9 mouse cellular contexts compared by ENCODE assay signal in the genomic region with DNA sequence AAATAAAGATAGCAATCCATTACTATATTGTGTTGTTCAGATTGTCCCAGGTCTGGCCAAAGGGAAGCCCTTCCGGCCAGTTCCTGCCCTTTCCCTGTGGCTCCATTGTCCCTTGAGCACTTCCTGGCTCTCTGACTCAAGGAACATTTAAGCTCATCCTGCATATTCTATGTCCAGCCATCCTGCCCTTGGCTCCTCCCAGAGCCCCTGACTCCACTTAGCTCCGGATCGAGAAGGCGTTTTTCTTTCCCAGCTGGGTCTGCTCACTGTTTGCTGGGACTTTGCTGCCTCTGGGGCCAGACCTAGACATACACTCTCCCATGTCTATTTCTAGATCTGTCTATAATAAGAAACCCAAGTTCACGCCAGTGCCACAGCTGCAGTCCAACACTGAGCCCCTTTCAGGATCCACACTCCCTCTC. TPM values are rescaled to one million over a fixed set of nuclear protein-coding genes. Genes with fewer than 3 reads are reported as not detected.
DNase-seq lines count a peak whose midpoint lies in the region; ATAC-seq and TF ChIP-seq lines count a peak whose summit lies in the region.
"Had no signal": no experiment of that assay in that cellular context is flagged by ENCODE, and none has a peak within 500 bp of the region (broad histone marks: within the 10 kb centered on the region; RNA-seq: fewer than 3 reads in every experiment).

No protein-coding gene starts in this region.

- H3K4me1 ChIP-seq in heart, adult 2 months (ENCODE audit: control insufficient read depth, insufficient read depth, low read length): peaks cover 12% of the 10 kb centered on the region
- peaks cover 19 to 23% of the 10 kb centered on the region in 2 experiments for H3K4me1 ChIP-seq in heart, embryonic 14.5 days (ENCODE audit: control insufficient read depth in 2 of 2, insufficient read depth in 2 of 2, low read length in 2 of 2)
- H3K4me1 ChIP-seq in limb, embryonic 14.5 days (ENCODE audit: control insufficient read depth, insufficient read depth, low read length): no peaks in the 10 kb centered on the region
- no peaks in the 10 kb centered on the region for H3K4me1 ChIP-seq in thymus, adult 2 months (replicated peaks; ENCODE audit: control insufficient read depth, insufficient read depth, low read length)

- ATAC-seq in heart, embryonic 14.5 days (ENCODE audit: insufficient number of reproducible peaks, insufficient read depth, low FRiP score, low read depth): peak; percentile 61
- ATAC-seq in limb, embryonic 14.5 days (ENCODE audit: low FRiP score, low read depth): 0 out of 2 replicates have a peak, but pooled peaks have one; percentile 41
- ATAC-seq in megakaryocyte-erythroid progenitor cell, adult 5-6 weeks (replicated peaks; ENCODE audit: low FRiP score, low TSS enrichment, poor library complexity, severe bottlenecking): no peak

- TF ChIP-seq CTCF in heart, adult 2 months (IDR thresholded peaks at IDR 0.05): no peak
- TF ChIP-seq CTCF in thymus, adult 2 months (IDR thresholded peaks at IDR 0.05; ENCODE audit: borderline replicate concordance, control insufficient read depth, extremely low read depth, insufficient read depth, low read length, poor library complexity): no peak

- H3K4me3 ChIP-seq in heart, adult 2 months: no peak overlapping the region
- H3K4me3 ChIP-seq in heart, embryonic 14.5 days (ENCODE audit: control insufficient read depth in 1 of 2, insufficient read depth in 1 of 2, low read depth in 1 of 2, low read length in 2 of 2): no peak overlapping the region
- no peak overlapping the region for H3K4me3 ChIP-seq in limb, embryonic 14.5 days (replicated peaks; ENCODE audit: low read length)
- H3K4me3 ChIP-seq in thymus, adult 2 months (ENCODE audit: control insufficient read depth, insufficient read depth, low read length): no peak overlapping the region
- H3K4me3 ChIP-seq: erythroblast, embryonic 14.5 days had no signal

- intact Hi-C loops in heart, adult 2 months (cut with DNase I): loop anchor here (2.0 kb wide), 1 partner anchor 94 kb away; no protein-coding TSS in a partner anchor

- 11% methylated on average over 5 of the region's 5 CpGs for WGBS in heart, adult 2 months
- WGBS in heart, embryonic 14.5 days: 9% methylated on average over 5 of the region's 5 CpGs
- 42% methylated on average over 5 of the region's 5 CpGs for WGBS in limb, embryonic 14.5 days
- 93% methylated on average over 5 of the region's 5 CpGs for WGBS in thymus, adult 2 months

- H3K27ac ChIP-seq in heart, adult 2 months: peak overlapping the region; percentile 78
- peak overlapping the region; percentile 83 to 85 for H3K27ac ChIP-seq in heart, embryonic 14.5 days (replicated peaks in 1 of 2; ENCODE audit: control insufficient read depth in 1 of 2, insufficient read depth in 1 of 2, low read depth in 2 of 2, low read length in 2 of 2)
- H3K27ac ChIP-seq in limb, embryonic 14.5 days (replicated peaks; ENCODE audit: low read depth, low read length): no peak overlapping the region
- no peak overlapping the region for H3K27ac ChIP-seq in thymus, adult 2 months (ENCODE audit: control insufficient read depth, insufficient read depth, low read length)

- no peaks in the 10 kb centered on the region for H3K36me3 ChIP-seq in heart, adult 2 months (ENCODE audit: control insufficient read depth, insufficient read depth, low read length)
- H3K36me3 ChIP-seq in heart, embryonic 14.5 days (ENCODE audit: control insufficient read depth, insufficient read depth, low read length): no peaks in the 10 kb centered on the region
- no peaks in the 10 kb centered on the region for H3K36me3 ChIP-seq in limb, embryonic 14.5 days (ENCODE audit: control insufficient read depth, insufficient read depth, low read length)
- no peaks in the 10 kb centered on the region for H3K36me3 ChIP-seq in thymus, adult 2 months (ENCODE audit: control insufficient read depth, insufficient read depth, low read length)

- peak; percentile 67 for TF ChIP-seq EP300 in heart, adult 2 months (IDR thresholded peaks at IDR 0.05; ENCODE audit: insufficient read depth, low read depth, low read length)

- peak in 1 of 2 experiments; percentile 50 for DNase-seq in heart, adult 2 months
- no peak for DNase-seq in heart, adult 8-10 months (ENCODE audit: low spot score)
- DNase-seq in MN1 (ENCODE audit: low spot score): peak; percentile 46
- DNase-seq in limb, embryonic 14.5 days (ENCODE audit: low spot score): no peak
- no peak for DNase-seq in retina, postnatal 1 day
- no peak for DNase-seq in thymus, adult 2 months

- no peaks in the 10 kb centered on the region for H3K79me2 ChIP-seq in heart, adult 2 months (replicated peaks; ENCODE audit: control insufficient read depth, insufficient read depth, low read length)

- no peaks in the 10 kb centered on the region for H3K9me3 ChIP-seq in heart, embryonic 14.5 days (ENCODE audit: control insufficient read depth, low read length)
- H3K9me3 ChIP-seq in limb, embryonic 14.5 days (ENCODE audit: control insufficient read depth, low read length): no peaks in the 10 kb centered on the region

- peak overlapping the region; percentile 6 for H3K4me2 ChIP-seq in heart, embryonic 14.5 days (ENCODE audit: low read length)
- no peak overlapping the region for H3K4me2 ChIP-seq in limb, embryonic 14.5 days (replicated peaks; ENCODE audit: low read depth, low read length, severe bottlenecking)

- 0 out of 2 replicates have a peak, but pooled peaks have one; percentile 21 for TF ChIP-seq POLR2A in heart, adult 2 months (IDR thresholded peaks at IDR 0.05; ENCODE audit: insufficient read depth, low read depth, low read length)
- TF ChIP-seq POLR2A in limb, embryonic 14.5 days (IDR thresholded peaks at IDR 0.05; ENCODE audit: borderline replicate concordance, extremely low read depth, insufficient read depth, insufficient read length): no peak
- no peak for TF ChIP-seq POLR2A in thymus, adult 2 months (IDR thresholded peaks at IDR 0.05; ENCODE audit: control insufficient read depth, extremely low read depth, insufficient read depth, low read length, poor library complexity)

- H3K9ac ChIP-seq in heart, adult 2 months (ENCODE audit: low read depth, low read length): peak overlapping the region; percentile 50; the same call in 1 of the 2 replicates
- H3K9ac ChIP-seq in heart, embryonic 14.5 days (ENCODE audit: low read length): peak overlapping the region; percentile 47
- H3K9ac ChIP-seq in limb, embryonic 14.5 days (ENCODE audit: low read depth, low read length, severe bottlenecking): no peak overlapping the region

- no peaks in the 10 kb centered on the region for H3K27me3 ChIP-seq in heart, adult 2 months (ENCODE audit: control insufficient read depth, insufficient read depth, low read length)
- no peaks in the 10 kb centered on the region for H3K27me3 ChIP-seq in heart, embryonic 14.5 days (ENCODE audit: control insufficient read depth, insufficient read depth, low read length)
- no peaks in the 10 kb centered on the region for H3K27me3 ChIP-seq in limb, embryonic 14.5 days (ENCODE audit: control insufficient read depth, insufficient read depth, low read length)
- H3K27me3 ChIP-seq in thymus, adult 2 months (ENCODE audit: control insufficient read depth, insufficient read depth, low read length): no peaks in the 10 kb centered on the region

RNA-seq across cellular contexts. Expression of gene Bahcc1, which starts 26.1 kb away (rescaled TPM):
- 1 to 10 TPM; 5.4 to 9.7 TPM for total RNA-seq in heart, adult 2 months (2021)
- 5.9 and 6.4 TPM in 2 replicates for polyA plus RNA-seq in heart, adult 2 months (2012; rRNA removed)
- total RNA-seq in heart, adult 8-10 months (2022): 10 to 100 TPM in 2 of 4 experiments, 1 to 10 TPM in 2; 6.2 to 12.6 (median 9.3) TPM
- 8.8 and 9.1 TPM in 2 replicates for polyA plus RNA-seq in heart, embryonic 14.5 days (2014; fragmentation: Nextera tagmentation; extraction: Ambion mirVana)
- 22.9 and 28.3 TPM in 2 replicates for polyA plus RNA-seq in limb, embryonic 14.5 days (2012; rRNA removed)
- 14.0 and 14.9 TPM in 2 replicates for polyA plus RNA-seq in limb, embryonic 14.5 days (2014; fragmentation: Nextera tagmentation; extraction: Ambion mirVana)
- total RNA-seq in megakaryocyte-erythroid progenitor cell, adult 5-6 weeks (2014; fragmentation: Nextera tagmentation): 25.6 and 30.1 TPM in 2 replicates
- total RNA-seq in megakaryocyte-erythroid progenitor cell, adult 5-6 weeks (2017): 6.7 and 7.0 TPM in 2 replicates
- polyA plus RNA-seq in thymus, adult 2 months (2012; rRNA removed): 11.0 and 15.1 TPM in 2 replicates

RNA-seq across cellular contexts. Expression of gene Slc38a10, which starts 55.5 kb away (rescaled TPM):
- 10 to 100 TPM; 83.1 to 89.6 TPM for total RNA-seq in heart, adult 2 months (2021)
- polyA plus RNA-seq in heart, adult 2 months (2012; rRNA removed): 84.5 and 128 TPM in 2 replicates
- 100 to 1,000 TPM in 1 of 4 experiments, 10 to 100 TPM in 3; 88.9 to 104 (median 91.6) TPM for total RNA-seq in heart, adult 8-10 months (2022)
- 68.8 and 74.1 TPM in 2 replicates for polyA plus RNA-seq in heart, embryonic 14.5 days (2014; fragmentation: Nextera tagmentation; extraction: Ambion mirVana)
- 92.3 and 134 TPM in 2 replicates for polyA plus RNA-seq in limb, embryonic 14.5 days (2012; rRNA removed)
- polyA plus RNA-seq in limb, embryonic 14.5 days (2014; fragmentation: Nextera tagmentation; extraction: Ambion mirVana): 71.9 and 76.1 TPM in 2 replicates
- total RNA-seq in megakaryocyte-erythroid progenitor cell, adult 5-6 weeks (2014; fragmentation: Nextera tagmentation): 47.0 and 56.6 TPM in 2 replicates
- total RNA-seq in megakaryocyte-erythroid progenitor cell, adult 5-6 weeks (2017): 33.2 and 37.4 TPM in 2 replicates
- polyA plus RNA-seq in thymus, adult 2 months (2012; rRNA removed): 165 and 167 TPM in 2 replicates

Comparison
In these comparisons a context has a peak if more than half of its experiments do, and no peak if none do; other contexts are left out.
1. H3K27ac ChIP-seq: peak in heart, adult 2 months (single experiment) and heart, embryonic 14.5 days (2 of 2); none in limb, embryonic 14.5 days (single experiment) and thymus, adult 2 months (single experiment).